30 mouse cellular contexts compared by ENCODE assay signal in the genomic region with DNA sequence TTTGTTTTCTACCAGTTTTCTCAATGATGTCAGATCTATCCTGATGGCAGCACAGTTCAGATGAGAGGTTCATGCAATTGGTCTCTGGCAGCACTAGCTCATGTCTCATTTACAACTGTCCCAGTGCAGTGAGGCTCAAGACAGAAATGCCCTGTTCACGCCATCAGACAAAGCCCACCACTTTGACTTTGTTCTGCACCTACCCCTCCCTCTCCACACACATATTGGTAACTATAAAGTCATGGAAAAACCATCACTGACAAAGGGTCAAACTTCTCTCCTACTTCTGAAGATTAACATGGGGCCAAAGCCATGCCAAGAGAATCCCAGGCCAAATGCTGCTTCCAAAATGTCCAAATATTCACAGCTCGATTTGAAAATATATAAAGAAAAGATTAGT.
"Had no signal": no experiment of that assay in that cellular context is flagged by ENCODE, and none has a peak within 500 bp of the region (broad histone marks: within the 10 kb centered on the region; RNA-seq: fewer than 3 reads in every experiment).

No protein-coding gene starts in this region.

- H3K27me3 ChIP-seq: limb, embryonic 12.5 days; limb, embryonic 13.5 days; liver, embryonic 12.5 days; liver, embryonic 13.5 days; liver, embryonic 15.5 days; lung, embryonic 15.5 days; megakaryocyte, embryonic 14.5 days; midbrain, embryonic 12.5 days; midbrain, embryonic 13.5 days; neural tube, embryonic 12.5 days had no signal

- H3K36me3 ChIP-seq: limb, embryonic 10.5 days; limb, embryonic 12.5 days; limb, embryonic 13.5 days; limb, embryonic 15.5 days; liver, embryonic 12.5 days; liver, embryonic 13.5 days; liver, embryonic 15.5 days; lung, embryonic 15.5 days; midbrain, embryonic 10.5 days; midbrain, embryonic 12.5 days; midbrain, embryonic 13.5 days; neural tube, embryonic 12.5 days had no signal

- DNase-seq: left cerebral cortex, postnatal 4 days; liver; liver, embryonic 13.5 days; liver, postnatal 0 days; lung, adult 18-20 months; lung, adult 2 months; lung, embryonic 14.5 days; lung, postnatal 10 days; lung, postnatal 14 days; lung, postnatal 36 days; lung, postnatal 4 days; midbrain, embryonic 14.5 days had no signal

- H3K9ac ChIP-seq: limb, embryonic 12.5 days; limb, embryonic 13.5 days; limb, embryonic 15.5 days; liver, embryonic 12.5 days; liver, embryonic 13.5 days; liver, embryonic 14.5 days; liver, embryonic 15.5 days; liver, postnatal 0 days; lung, embryonic 14.5 days; lung, embryonic 15.5 days; midbrain, embryonic 12.5 days; midbrain, embryonic 13.5 days; neural tube, embryonic 12.5 days had no signal

- H3K27ac ChIP-seq: limb, embryonic 10.5 days; limb, embryonic 12.5 days; limb, embryonic 13.5 days; limb, embryonic 15.5 days; liver, embryonic 12.5 days; liver, embryonic 13.5 days; liver, embryonic 14.5 days; liver, embryonic 15.5 days; lung, embryonic 15.5 days; macrophage; midbrain, embryonic 10.5 days; midbrain, embryonic 12.5 days; midbrain, embryonic 13.5 days; neural tube, embryonic 12.5 days had no signal

- H3K4me3 ChIP-seq: limb, embryonic 10.5 days; limb, embryonic 12.5 days; limb, embryonic 13.5 days; limb, embryonic 15.5 days; liver, embryonic 12.5 days; liver, embryonic 13.5 days; liver, embryonic 15.5 days; lung, embryonic 15.5 days; megakaryocyte, embryonic 14.5 days; midbrain, embryonic 10.5 days; midbrain, embryonic 12.5 days; midbrain, embryonic 13.5 days; myocyte; neural tube, embryonic 12.5 days had no signal

- H3K9me3 ChIP-seq: limb, embryonic 10.5 days; limb, embryonic 12.5 days; limb, embryonic 13.5 days; limb, embryonic 15.5 days; liver, embryonic 12.5 days; liver, embryonic 13.5 days; liver, embryonic 15.5 days; lung, embryonic 15.5 days; midbrain, embryonic 10.5 days; midbrain, embryonic 12.5 days; midbrain, embryonic 13.5 days; neural tube, embryonic 12.5 days had no signal

- ATAC-seq: liver, embryonic 12.5 days; liver, postnatal 0 days; lung, postnatal 0 days; midbrain, embryonic 13.5 days; midbrain, embryonic 16.5 days had no signal

- H3K4me1 ChIP-seq: liver, embryonic 12.5 days; liver, embryonic 13.5 days; liver, embryonic 15.5 days; lung, embryonic 15.5 days; megakaryocyte, embryonic 14.5 days; midbrain, embryonic 10.5 days; midbrain, embryonic 12.5 days; midbrain, embryonic 13.5 days; neural tube, embryonic 12.5 days had no signal

- H3K4me2 ChIP-seq: limb, embryonic 12.5 days; limb, embryonic 13.5 days; limb, embryonic 15.5 days; liver, embryonic 11.5 days; liver, embryonic 12.5 days; liver, embryonic 13.5 days; liver, embryonic 15.5 days; lung, embryonic 14.5 days; lung, embryonic 15.5 days; midbrain, embryonic 12.5 days; midbrain, embryonic 13.5 days; neural tube, embryonic 12.5 days had no signal
